18 mouse cellular contexts compared by ENCODE assay signal in genomic region chr5:114578361-114578760, GRCm38 (mm10). TPM values are rescaled to one million over a fixed set of nuclear protein-coding genes. Genes with fewer than 3 reads are reported as not detected.
DNase-seq lines count a peak whose midpoint lies in the region; ATAC-seq and TF ChIP-seq lines count a peak whose summit lies in the region.
"Had no signal": no experiment of that assay in that cellular context is flagged by ENCODE, and none has a peak within 500 bp of the region (broad histone marks: within the 10 kb centered on the region; RNA-seq: fewer than 3 reads in every experiment).

No protein-coding gene starts in this region.

- no peak overlapping the region for H3K4me2 ChIP-seq in intestine, embryonic 15.5 days (replicated peaks)
- no peak overlapping the region for H3K4me2 ChIP-seq in intestine, embryonic 16.5 days (ENCODE audit: low read depth, low read length)
- H3K4me2 ChIP-seq in forebrain, embryonic 14.5 days (ENCODE audit: low read length), result no peak overlapping the region
- no peak overlapping the region for H3K4me2 ChIP-seq in neural tube, embryonic 13.5 days
- H3K4me2 ChIP-seq: embryonic facial prominence, embryonic 15.5 days; kidney, embryonic 15.5 days; limb, embryonic 15.5 days had no signal

- no peak for TF ChIP-seq POLR2A in brain, embryonic 14.5 days (IDR thresholded peaks at IDR 0.05; ENCODE audit: borderline replicate concordance, extremely low read depth, insufficient read depth, insufficient read length, poor library complexity, severe bottlenecking)

- ATAC-seq in intestine, embryonic 15.5 days, result no peak
- no peak for ATAC-seq in intestine, embryonic 16.5 days
- peak; percentile 27; the same call in 1 of the 2 replicates for ATAC-seq in forebrain, embryonic 14.5 days
- no peak for ATAC-seq in neural tube, embryonic 13.5 days (ENCODE audit: low read depth)
- ATAC-seq: Patski had no signal

- 28% methylated on average over 20 of the region's 20 CpGs for WGBS in intestine, embryonic 15.5 days
- WGBS in intestine, embryonic 16.5 days, result 38% methylated on average over 20 of the region's 20 CpGs
- 12% methylated on average over 20 of the region's 20 CpGs for WGBS in forebrain, embryonic 14.5 days
- WGBS in neural tube, embryonic 13.5 days, result 36% methylated on average over 20 of the region's 20 CpGs

- TF ChIP-seq CTCF in brain, embryonic 14.5 days (IDR thresholded peaks at IDR 0.05; ENCODE audit: borderline replicate concordance, extremely low read depth, insufficient read depth, insufficient read length), result no peak

- H3K9ac ChIP-seq in intestine, embryonic 15.5 days, result no peak overlapping the region
- H3K9ac ChIP-seq in intestine, embryonic 16.5 days (ENCODE audit: low read depth, low read length), result no peak overlapping the region
- no peak overlapping the region for H3K9ac ChIP-seq in forebrain, embryonic 14.5 days (ENCODE audit: low read length)
- H3K9ac ChIP-seq in neural tube, embryonic 13.5 days, result peak overlapping the region; percentile 28; the same call in 1 of the 2 replicates
- H3K9ac ChIP-seq: embryonic facial prominence, embryonic 15.5 days; kidney, embryonic 15.5 days; limb, embryonic 15.5 days had no signal

- no peak overlapping the region for H3K4me3 ChIP-seq in intestine, embryonic 15.5 days (replicated peaks)
- H3K4me3 ChIP-seq in intestine, embryonic 16.5 days (ENCODE audit: low read length), result no peak overlapping the region
- no peak overlapping the region for H3K4me3 ChIP-seq in forebrain, embryonic 14.5 days (ENCODE audit: low read depth, low read length)
- H3K4me3 ChIP-seq in neural tube, embryonic 13.5 days, result no peak overlapping the region
- H3K4me3 ChIP-seq: embryonic facial prominence, embryonic 15.5 days; heart, adult 2 months; kidney, embryonic 15.5 days; limb, embryonic 15.5 days had no signal

- DNase-seq in brain, embryonic 14.5 days (ENCODE audit: low read depth), result peak; percentile 86
- peak; percentile 82 for DNase-seq in forebrain, embryonic 14.5 days (ENCODE audit: low spot score)
- DNase-seq in spleen, postnatal 36 days (ENCODE audit: low spot score in 2 of 2), result no peak
- DNase-seq in thymus, postnatal 14 days, result no peak
- DNase-seq: adrenal gland, postnatal 36 days; B cell, adult 2 months; cerebellum, adult 8-10 months; gastrocnemius, postnatal 10 days; heart, adult 2 months; lung, adult 18-20 months; lung, postnatal 36 days had no signal

- no peaks in the 10 kb centered on the region for H3K36me3 ChIP-seq in intestine, embryonic 15.5 days
- H3K36me3 ChIP-seq in intestine, embryonic 16.5 days (ENCODE audit: control insufficient read depth, insufficient read depth, low read length), result no peaks in the 10 kb centered on the region
- no peaks in the 10 kb centered on the region for H3K36me3 ChIP-seq in forebrain, embryonic 14.5 days (ENCODE audit: control insufficient read depth, insufficient read depth, low read length)
- no peaks in the 10 kb centered on the region for H3K36me3 ChIP-seq in neural tube, embryonic 13.5 days
- H3K36me3 ChIP-seq: embryonic facial prominence, embryonic 15.5 days; limb, embryonic 15.5 days had no signal

- 0 out of 2 replicates have a peak overlapping the region, but pooled peaks have one; percentile 27 for H3K27ac ChIP-seq in intestine, embryonic 15.5 days
- H3K27ac ChIP-seq in intestine, embryonic 16.5 days (ENCODE audit: low read length), result no peak overlapping the region
- H3K27ac ChIP-seq in forebrain, embryonic 14.5 days (ENCODE audit: low read depth, low read length), result peak overlapping the region; percentile 21; the same call in 1 of the 2 replicates
- H3K27ac ChIP-seq in neural tube, embryonic 13.5 days (replicated peaks), result peak overlapping the region; percentile 52
- H3K27ac ChIP-seq: embryonic facial prominence, embryonic 15.5 days; heart, adult 2 months; kidney, embryonic 15.5 days; limb, embryonic 15.5 days had no signal

- peaks cover 33% of the 10 kb centered on the region for H3K4me1 ChIP-seq in intestine, embryonic 15.5 days (replicated peaks)
- peaks cover 30% of the 10 kb centered on the region for H3K4me1 ChIP-seq in intestine, embryonic 16.5 days (ENCODE audit: control insufficient read depth, insufficient read depth, low read length)
- H3K4me1 ChIP-seq in forebrain, embryonic 14.5 days (ENCODE audit: control insufficient read depth, insufficient read depth, low read length), result peaks cover 47% of the 10 kb centered on the region
- peaks cover 91% of the 10 kb centered on the region for H3K4me1 ChIP-seq in neural tube, embryonic 13.5 days (replicated peaks)

- H3K9me3 ChIP-seq in intestine, embryonic 15.5 days, result no peaks in the 10 kb centered on the region
- no peaks in the 10 kb centered on the region for H3K9me3 ChIP-seq in intestine, embryonic 16.5 days (ENCODE audit: control insufficient read depth, low read length)
- H3K9me3 ChIP-seq in forebrain, embryonic 14.5 days (replicated peaks; ENCODE audit: control insufficient read depth, low read length), result no peaks in the 10 kb centered on the region
- H3K9me3 ChIP-seq in neural tube, embryonic 13.5 days, result no peaks in the 10 kb centered on the region
- H3K9me3 ChIP-seq: embryonic facial prominence, embryonic 15.5 days; kidney, embryonic 15.5 days; limb, embryonic 15.5 days had no signal

- no peaks in the 10 kb centered on the region for H3K27me3 ChIP-seq in intestine, embryonic 15.5 days (replicated peaks)
- H3K27me3 ChIP-seq in intestine, embryonic 16.5 days (replicated peaks; ENCODE audit: control insufficient read depth, insufficient read depth, low read length), result no peaks in the 10 kb centered on the region
- H3K27me3 ChIP-seq in forebrain, embryonic 14.5 days (replicated peaks; ENCODE audit: control insufficient read depth, insufficient read depth, low read length), result peaks cover 19% of the 10 kb centered on the region; the same call in 1 of the 2 replicates
- H3K27me3 ChIP-seq in neural tube, embryonic 13.5 days, result no peaks in the 10 kb centered on the region
- H3K27me3 ChIP-seq: kidney, embryonic 15.5 days; Patski had no signal

RNA-seq across cellular contexts. Expression of gene Fam222a, which starts 10.5 kb away (rescaled TPM):
- 5.1 and 6.2 TPM in 2 replicates for polyA plus RNA-seq in intestine, embryonic 15.5 days (2015; fragmentation: Nextera tagmentation; extraction: Ambion mirVana)
- 3.9 and 5.8 TPM in 2 replicates for polyA plus RNA-seq in intestine, embryonic 16.5 days (2015; fragmentation: Nextera tagmentation; extraction: Ambion mirVana)
- 13.6 and 16.6 TPM in 2 replicates for polyA plus RNA-seq in brain, embryonic 14.5 days (2012; rRNA removed)
- 4.5 and 5.0 TPM in 2 replicates for polyA plus RNA-seq in forebrain, embryonic 14.5 days (2014; fragmentation: Nextera tagmentation; extraction: Ambion mirVana)
- polyA plus RNA-seq in neural tube, embryonic 13.5 days (2015; fragmentation: Nextera tagmentation; extraction: Ambion mirVana), result 6.1 and 6.8 TPM in 2 replicates

Comparison
In these comparisons a context has a peak if more than half of its experiments do, and no peak if none do; other contexts are left out.
1. DNase-seq: peak in brain, embryonic 14.5 days (single experiment) and forebrain, embryonic 14.5 days (single experiment); none in spleen, postnatal 36 days (0 of 2) and thymus, postnatal 14 days (single experiment).